Mouse (Mus musculus) lung, embryonic 15.5 days (tissue): ENCODE measurements at regions not wholly inside any gene's neighbourhood (a gene's known extent, or its start where the extent isn't known, plus 50 kb on each side); places are given as distances from the start of the nearest gene placed in this dataset.

Experiments
- ATAC-seq: fragments of 200-750 bp; cut with Nextera tagmentation; 2 replicates; pipeline ENCODE4 v1.8.0; 2017; ENCODE audit warnings: moderate number of reproducible peaks, borderline replicate concordance; ENCODE audit not compliant: low FRiP score, low TSS enrichment; ENCODE audit errors: extremely low read depth
- H3K27ac ChIP-seq: fragments of 300-500 bp; sonication (generic); 2 replicates; pipeline ENCODE4 v1.5.1; 2015; ENCODE audit warnings: moderate library complexity, mild to moderate bottlenecking, inconsistent platforms
- H3K27me3 ChIP-seq: fragments of 300-500 bp; sonication (generic); 2 replicates; pipeline ENCODE4 v1.6.1; 2015; ENCODE audit warnings: inconsistent platforms
- H3K36me3 ChIP-seq: fragments of 300-500 bp; sonication (generic); 2 replicates; pipeline ENCODE4 v1.6.1; 2015; ENCODE audit warnings: inconsistent platforms
- H3K4me1 ChIP-seq: fragments of 300-500 bp; sonication (generic); 2 replicates; pipeline ENCODE4 v1.6.1; 2015; ENCODE audit warnings: inconsistent platforms
- H3K4me2 ChIP-seq: fragments of 300-500 bp; sonication (generic); 2 replicates; pipeline ENCODE4 v1.6.1; 2015; ENCODE audit warnings: inconsistent platforms, mild to moderate bottlenecking, moderate library complexity
- H3K4me3 ChIP-seq: fragments of 300-500 bp; sonication (generic); 2 replicates; pipeline ENCODE4 v1.5.1; 2015; ENCODE audit warnings: mild to moderate bottlenecking, inconsistent platforms
- H3K9ac ChIP-seq: fragments of 300-500 bp; sonication (generic); 2 replicates; pipeline ENCODE4 v1.6.1; 2015; ENCODE audit warnings: inconsistent platforms
- H3K9me3 ChIP-seq: fragments of 300-500 bp; sonication (generic); 2 replicates; pipeline ENCODE4 v1.6.1; 2016; ENCODE audit warnings: inconsistent platforms
- WGBS: fragments of 180-500 bp; shearing (Covaris S2); methylation state at CpG from one replicate; pipeline ENCODE4 v1.1.7; 2015; 5-methylcytosine and 5-hydroxymethylcytosine counted together

GRCm38 (mm10) chr15:62953215-62953941 is 891.6 kb downstream of the Gsdmc2 start:
- Histone ChIP-seq H3K9me3 (no peaks in the 10 kb centered on the region), H3K27ac (no peak overlapping the region), H3K4me3 (no peak overlapping the region), H3K4me2 (no peak overlapping the region), H3K36me3 (no peaks in the 10 kb centered on the region), H3K9ac (no peak overlapping the region), H3K27me3 (no peaks in the 10 kb centered on the region), H3K4me1 (peaks cover 6% of the 10 kb centered on the region; the same call in 1 of the 2 replicates)
- ATAC-seq, result no peak; the same call in 1 of the 2 replicates
- 48% methylated on average over 6 of the region's 6 CpGs for WGBS

GRCm38 (mm10) chr15:62952487-62953214 is 892.3 kb downstream of the Gsdmc2 start:
- H3K27me3 ChIP-seq, result no peaks in the 10 kb centered on the region
- no peak overlapping the region for H3K4me2 ChIP-seq
- no peak for ATAC-seq
- H3K4me3 ChIP-seq, result no peak overlapping the region
- H3K36me3 ChIP-seq, result no peaks in the 10 kb centered on the region
- H3K4me1 ChIP-seq, result peaks cover 6% of the 10 kb centered on the region; the same call in 1 of the 2 replicates
- H3K27ac ChIP-seq, result 0 out of 2 replicates have a peak overlapping the region, but pooled peaks have one; percentile 38
- no peak overlapping the region for H3K9ac ChIP-seq
- WGBS, result 64% methylated on average over 5 of the region's 5 CpGs
- H3K9me3 ChIP-seq, result no peaks in the 10 kb centered on the region

- ATAC-seq, result no peak
- Histone ChIP-seq H3K27me3 (no peaks in the 10 kb centered on the region), H3K9ac (no peak overlapping the region), H3K4me2 (no peak overlapping the region), H3K4me3 (no peak overlapping the region), H3K27ac (no peak overlapping the region), H3K4me1 (peaks cover 13% of the 10 kb centered on the region), H3K9me3 (no peaks in the 10 kb centered on the region), H3K36me3 (no peaks in the 10 kb centered on the region)
- WGBS, result 73% methylated on average over 2 of the region's 2 CpGs
Observed at GRCm38 (mm10) chr15:62939416-62939815, 905.6 kb downstream of the Gsdmc2 start.

- 68% methylated on average over 4 of the region's 4 CpGs for WGBS
- no peak overlapping the region for H3K4me3 ChIP-seq
Observed at GRCm38 (mm10) chr15:62937756-62938155, 907.2 kb downstream of the Gsdmc2 start.

GRCm38 (mm10) chr15:62934522-62935189 is 910.3 kb downstream of the Gsdmc2 start:
- Histone ChIP-seq H3K4me2 (no peak overlapping the region), H3K27ac (0 out of 2 replicates have a peak overlapping the region, but pooled peaks have one; percentile 57), H3K4me3 (no peak overlapping the region), H3K36me3 (no peaks in the 10 kb centered on the region), H3K9ac (no peak overlapping the region), H3K4me1 (peaks cover 15% of the 10 kb centered on the region), H3K27me3 (no peaks in the 10 kb centered on the region), H3K9me3 (no peaks in the 10 kb centered on the region)
- peak; percentile 97 for ATAC-seq

More at GRCm38 (mm10) chr15:62937756-62938155, 907.2 kb downstream of the Gsdmc2 start:
- Histone ChIP-seq H3K4me2 (no peak overlapping the region), H3K9me3 (no peaks in the 10 kb centered on the region), H3K36me3 (no peaks in the 10 kb centered on the region), H3K27ac (no peak overlapping the region), H3K27me3 (no peaks in the 10 kb centered on the region), H3K4me1 (peaks cover 15% of the 10 kb centered on the region), H3K9ac (no peak overlapping the region)
- ATAC-seq, result no peak

- H3K27ac ChIP-seq, result no peak overlapping the region
Observed at GRCm38 (mm10) chr15:62920520-62920919, 924.5 kb downstream of the Gsdmc2 start.

GRCm38 (mm10) chr15:62919264-62919663 is 925.7 kb downstream of the Gsdmc2 start:
- ATAC-seq, result no peak
- no peak overlapping the region for H3K4me3 ChIP-seq
- no peaks in the 10 kb centered on the region for H3K4me1 ChIP-seq
- H3K9ac ChIP-seq, result no peak overlapping the region
- H3K27me3 ChIP-seq, result no peaks in the 10 kb centered on the region
- no peak overlapping the region for H3K27ac ChIP-seq
- H3K36me3 ChIP-seq, result no peaks in the 10 kb centered on the region
- no peak overlapping the region for H3K4me2 ChIP-seq
- H3K9me3 ChIP-seq, result no peaks in the 10 kb centered on the region

More at GRCm38 (mm10) chr15:62920520-62920919, 924.5 kb downstream of the Gsdmc2 start:
- Histone ChIP-seq H3K4me2 (no peak overlapping the region), H3K4me1 (no peaks in the 10 kb centered on the region), H3K9me3 (no peaks in the 10 kb centered on the region), H3K4me3 (no peak overlapping the region), H3K9ac (no peak overlapping the region), H3K27me3 (no peaks in the 10 kb centered on the region), H3K36me3 (no peaks in the 10 kb centered on the region)
- ATAC-seq, result no peak
- 84% methylated on average over 2 of the region's 2 CpGs for WGBS

GRCm38 (mm10) chr15:62908379-62908778 is 936.6 kb downstream of the Gsdmc2 start:
- Histone ChIP-seq H3K36me3 (no peaks in the 10 kb centered on the region), H3K27ac (peak overlapping the region; percentile 43; the same call in 1 of the 2 replicates), H3K9ac (no peak overlapping the region), H3K4me3 (no peak overlapping the region), H3K4me1 (peaks cover 8% of the 10 kb centered on the region), H3K27me3 (no peaks in the 10 kb centered on the region), H3K9me3 (no peaks in the 10 kb centered on the region), H3K4me2 (no peak overlapping the region)
- 21% methylated on average over 4 of the region's 4 CpGs for WGBS
- ATAC-seq, result peak; percentile 73; the same call in 1 of the 2 replicates

GRCm38 (mm10) chr15:62907181-62907580 is 937.8 kb downstream of the Gsdmc2 start:
- H3K4me3 ChIP-seq, result no peak overlapping the region
- no peaks in the 10 kb centered on the region for H3K36me3 ChIP-seq
- no peak overlapping the region for H3K9ac ChIP-seq
- no peaks in the 10 kb centered on the region for H3K9me3 ChIP-seq
- 94% methylated on average over 2 of the region's 2 CpGs for WGBS
- H3K4me1 ChIP-seq, result peaks cover 13% of the 10 kb centered on the region
- ATAC-seq, result no peak
- no peaks in the 10 kb centered on the region for H3K27me3 ChIP-seq
- H3K4me2 ChIP-seq, result no peak overlapping the region
- no peak overlapping the region for H3K27ac ChIP-seq

- peaks cover 9% of the 10 kb centered on the region for H3K4me1 ChIP-seq
- ATAC-seq, result peak; percentile 69; the same call in 1 of the 2 replicates
- no peaks in the 10 kb centered on the region for H3K9me3 ChIP-seq
- no peak overlapping the region for H3K4me3 ChIP-seq
- H3K4me2 ChIP-seq, result peak overlapping the region; percentile 26
- no peak overlapping the region for H3K9ac ChIP-seq
- 31% methylated on average over 17 of the region's 17 CpGs for WGBS
- H3K27ac ChIP-seq, result peak overlapping the region; percentile 19; the same call in 1 of the 2 replicates
- no peaks in the 10 kb centered on the region for H3K27me3 ChIP-seq
- no peaks in the 10 kb centered on the region for H3K36me3 ChIP-seq
Observed at GRCm38 (mm10) chr15:62903047-62903822, 941.7 kb downstream of the Gsdmc2 start.

GRCm38 (mm10) chr15:62901955-62902354 is 943.0 kb downstream of the Gsdmc2 start:
- no peaks in the 10 kb centered on the region for H3K9me3 ChIP-seq
- no peak overlapping the region for H3K9ac ChIP-seq
- 77% methylated on average over 4 of the region's 4 CpGs for WGBS
- H3K27me3 ChIP-seq, result no peaks in the 10 kb centered on the region
- H3K4me1 ChIP-seq, result peaks cover 9% of the 10 kb centered on the region
- no peak overlapping the region for H3K27ac ChIP-seq
- ATAC-seq, result no peak
- H3K4me3 ChIP-seq, result no peak overlapping the region
- no peak overlapping the region for H3K4me2 ChIP-seq
- no peaks in the 10 kb centered on the region for H3K36me3 ChIP-seq
